Mouse (Mus musculus) heart, adult 2 months (tissue): ENCODE data around the gene Acmsd. TPM values are rescaled to one million over a fixed set of nuclear protein-coding genes. Genes with fewer than 3 reads are reported as not detected.

ENCODE experiments used
- DNase-seq, 2 experiments: peaks; one replicate each; pipeline ENCODE4 v3.0.0; 2021
- H3K27ac ChIP-seq: fragments of 200-600 bp; 2 replicates; pipeline ENCODE4 v1.8.1; 2022
- H3K27me3 ChIP-seq: fragments of 200-500 bp; 2 replicates; pipeline ENCODE4 v1.6.1; 2012; ENCODE audit warnings: mild to moderate bottlenecking, low read length, inconsistent platforms, mixed read lengths; ENCODE audit not compliant: control insufficient read depth, insufficient read depth
- H3K36me3 ChIP-seq: fragments of 200-500 bp; 2 replicates; pipeline ENCODE4 v1.6.1; 2012; ENCODE audit warnings: low read length, inconsistent platforms; ENCODE audit not compliant: control insufficient read depth, insufficient read depth
- H3K4me1 ChIP-seq: fragments of 200-500 bp; 2 replicates; pipeline ENCODE4 v1.6.1; 2011; ENCODE audit warnings: low read length; ENCODE audit not compliant: control insufficient read depth, insufficient read depth
- H3K4me3 ChIP-seq: fragments of 200-600 bp; 2 replicates; pipeline ENCODE4 v1.8.1; 2022
- H3K79me2 ChIP-seq: fragments of 200-500 bp; replicated peaks from 2 replicates; pipeline ENCODE4 v1.6.1; 2012; ENCODE audit warnings: mild to moderate bottlenecking, inconsistent platforms, low read length, moderate library complexity, mixed read lengths; ENCODE audit not compliant: control insufficient read depth, insufficient read depth
- H3K9ac ChIP-seq: fragments of 200-500 bp; 2 replicates; pipeline ENCODE4 v1.6.1; 2012; ENCODE audit warnings: low read depth, mild to moderate bottlenecking, control low read depth, inconsistent platforms, low read length, mixed read lengths
- CTCF ChIP-seq: fragments of 200-600 bp; IDR thresholded peaks from 2 replicates; pipeline ENCODE4 v1.8.1; 2022; ENCODE audit warnings: antibody characterized with exemption, mild to moderate bottlenecking, moderate library complexity
- EP300 ChIP-seq: fragments of 200-500 bp; IDR thresholded peaks from 2 replicates; pipeline ENCODE4 v1.6.1; 2011; ENCODE audit warnings: low read depth, low read length, control low read depth; ENCODE audit not compliant: insufficient read depth
- POLR2A ChIP-seq: fragments of 200-500 bp; IDR thresholded peaks from 2 replicates; pipeline ENCODE4 v1.6.1; 2011; ENCODE audit warnings: mild to moderate bottlenecking, low read depth, low read length, control low read depth; ENCODE audit not compliant: insufficient read depth
- WGBS: fragments of 180-500 bp; shearing (Covaris S2); methylation state at CpG from one replicate; pipeline ENCODE4 v1.1.7; 2018; 5-methylcytosine and 5-hydroxymethylcytosine counted together
- intact Hi-C: fragments of 180-260 bp; cut with DNase I; formaldehyde crosslinking; loops from one replicate; pipeline ENCODE4 v1.15.1; 2025
- polyA plus RNA-seq: library from polyadenylated mRNA; depleted of rRNA; stranded (reverse); fragments of >200 nt; gene quantifications from 2 replicates; pipeline ENCODE4 v1.2.3, GENCODE M21; 2012; rRNA removed
- total RNA-seq, 2 experiments: library from RNA; stranded (reverse); gene quantifications; 2 replicates each; pipeline ENCODE4 v1.2.3; 2021

Acmsd gene
- total and polyA plus RNA-seq, 3 experiments, result 0.08 to 0.43 (median 0.10) TPM

DNA sequence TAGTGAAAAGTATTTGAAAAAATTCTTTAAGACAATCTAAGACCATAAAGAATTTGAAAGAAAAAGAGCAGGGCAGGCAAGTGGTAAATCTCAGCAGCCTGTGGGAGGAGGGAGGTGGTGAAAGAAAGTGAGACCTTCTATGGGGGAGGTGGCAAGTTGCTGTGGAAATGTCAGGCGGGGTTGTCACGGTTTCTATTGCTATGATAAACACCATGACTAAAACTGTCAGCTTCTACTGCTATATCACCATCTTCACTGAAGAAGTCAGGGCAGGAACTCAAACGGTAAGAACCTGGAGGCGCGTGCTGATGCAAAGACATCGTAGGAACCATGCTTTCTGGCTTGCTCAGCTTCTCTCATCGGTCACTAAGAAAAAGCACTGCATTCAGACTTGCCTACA lies 83.7 kb downstream of the Acmsd start:
- 51% methylated on average over 7 of the region's 7 CpGs for WGBS
- no peaks in the 10 kb centered on the region for H3K36me3 ChIP-seq
- H3K27ac ChIP-seq, result no peak overlapping the region
- H3K9ac ChIP-seq, result no peak overlapping the region
- no peak for DNase-seq
- no peaks in the 10 kb centered on the region; the same call in 1 of the 2 replicates for H3K4me1 ChIP-seq
- no peaks in the 10 kb centered on the region for H3K27me3 ChIP-seq
- H3K4me3 ChIP-seq, result no peak overlapping the region
- intact Hi-C loops, result no loop called here
- TF ChIP-seq POLR2A (no peak), EP300 (no peak)
- no peaks in the 10 kb centered on the region for H3K79me2 ChIP-seq

DNA sequence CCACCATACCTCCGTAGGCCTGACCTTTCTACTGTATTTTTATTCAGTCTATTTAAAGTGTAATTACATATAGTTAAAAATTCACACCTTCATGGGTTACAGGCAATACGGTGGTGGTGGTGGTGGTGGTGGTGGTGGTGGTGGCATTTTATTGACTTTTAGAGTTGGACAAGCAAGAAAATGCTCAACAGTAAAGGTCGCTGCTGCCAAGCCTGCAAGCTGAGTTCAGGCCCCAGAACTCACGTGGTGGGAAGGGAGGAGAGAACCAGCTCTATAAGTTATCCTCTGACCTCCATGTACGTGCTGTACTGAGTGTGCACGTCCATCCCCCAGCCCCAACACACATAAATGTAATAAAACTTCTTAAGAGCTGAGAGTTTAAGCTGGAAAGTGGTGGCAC lies 87.2 kb downstream of the Acmsd start:
- intact Hi-C loops, result no loop called here
- 75% methylated on average over 6 of the region's 6 CpGs for WGBS

More for the DNA sequence above, 87.2 kb downstream of the Acmsd start:
- no peaks in the 10 kb centered on the region for H3K79me2 ChIP-seq
- H3K9ac ChIP-seq, result no peak overlapping the region
- H3K4me1 ChIP-seq, result no peaks in the 10 kb centered on the region; the same call in 1 of the 2 replicates
- H3K27ac ChIP-seq, result no peak overlapping the region
- no peaks in the 10 kb centered on the region for H3K36me3 ChIP-seq
- H3K4me3 ChIP-seq, result no peak overlapping the region
- no peak for DNase-seq
- no peaks in the 10 kb centered on the region for H3K27me3 ChIP-seq
- TF ChIP-seq EP300 (no peak), CTCF (no peak), POLR2A (no peak)

Other genes starting within 250 kb of the Acmsd start
- 1 to 10 TPM; 5.2 to 6.5 TPM for gene Tmem163, start 49.9 kb upstream of the Acmsd start, total RNA-seq
- 18.3 and 21.6 TPM in 2 replicates for gene Tmem163, start 49.9 kb upstream of the Acmsd start, polyA plus RNA-seq
- gene Ccnt2, start 44.8 kb downstream of the Acmsd start, total RNA-seq, result 10 to 100 TPM; 20.6 to 21.6 TPM
- gene Ccnt2, start 44.8 kb downstream of the Acmsd start, polyA plus RNA-seq, result 17.2 and 33.6 TPM in 2 replicates
- gene Map3k19, start 125.6 kb downstream of the Acmsd start, total RNA-seq, result under 1 TPM in 1 of 2 experiments, not detected in 1; 0.10 TPM
- 0.09 and 0.41 TPM in 2 replicates for gene Map3k19, start 125.6 kb downstream of the Acmsd start, polyA plus RNA-seq
- 10 to 100 TPM; 34.1 to 36.2 TPM for gene Rab3gap1, start 139.4 kb downstream of the Acmsd start, total RNA-seq
- gene Rab3gap1, start 139.4 kb downstream of the Acmsd start, polyA plus RNA-seq, result 11.4 and 19.4 TPM in 2 replicates